Mouse (Mus musculus) cerebellum, adult 11-12 months (tissue): ENCODE measurements around the gene Fbn1.

ENCODE experiments used
- DNase-seq: peaks from one replicate; pipeline ENCODE4 v3.0.0; 2022

Fbn1 gene

DNA sequence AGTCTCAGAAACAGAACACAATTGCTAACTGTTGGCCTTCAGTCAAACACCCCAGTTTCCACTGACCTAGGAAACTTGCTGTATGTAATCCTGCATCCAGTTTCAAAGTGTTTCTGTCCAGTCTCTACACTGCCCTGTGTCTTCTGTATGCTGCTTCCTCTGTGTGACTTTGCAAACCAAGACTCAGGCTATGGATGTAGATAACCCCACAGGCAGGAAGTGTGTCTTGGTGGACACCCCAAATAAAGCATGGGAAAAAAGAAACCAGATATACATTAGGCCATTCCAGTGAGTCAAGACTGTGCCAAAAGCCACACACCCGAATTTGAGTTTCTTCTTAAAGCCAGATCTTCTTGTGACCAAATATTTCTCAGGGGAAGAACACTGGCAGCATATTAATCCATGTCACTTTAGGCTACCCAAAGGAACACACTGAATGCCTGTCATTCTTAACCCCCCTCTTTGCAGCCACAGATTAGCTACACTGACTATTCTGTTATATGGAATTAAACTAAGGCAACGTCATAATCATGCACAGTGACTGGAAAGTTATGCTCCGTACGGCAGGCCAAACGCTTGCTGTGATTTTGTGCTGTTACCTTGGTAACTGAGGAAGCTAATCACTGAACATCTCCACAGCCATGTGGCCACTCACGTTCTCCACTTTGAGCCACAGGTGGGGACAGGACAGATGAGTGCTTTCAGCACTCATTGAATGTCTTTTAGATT is 55.3 kb downstream of the Fbn1 start:
- no peak for DNase-seq

DNA sequence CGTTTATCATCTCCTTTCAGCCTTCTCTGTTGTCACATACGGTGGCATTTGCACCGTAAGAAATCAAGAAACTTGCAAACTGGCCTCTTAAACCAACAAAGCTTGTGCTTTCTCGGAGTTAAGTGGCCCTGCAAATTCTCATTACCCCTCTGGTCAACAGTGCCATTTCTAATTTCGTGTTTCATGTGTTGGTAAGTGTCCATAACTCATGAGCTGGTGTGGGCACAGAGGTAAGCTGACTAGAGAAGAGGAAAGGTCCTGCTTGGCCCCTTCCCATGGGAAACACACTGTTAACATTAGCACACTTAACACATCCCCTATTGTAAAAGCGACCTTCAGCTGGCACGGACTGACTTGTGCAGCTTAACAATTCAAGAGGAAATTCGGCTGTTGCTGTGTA is 58.4 kb downstream of the Fbn1 start:
- DNase-seq, result no peak

DNA sequence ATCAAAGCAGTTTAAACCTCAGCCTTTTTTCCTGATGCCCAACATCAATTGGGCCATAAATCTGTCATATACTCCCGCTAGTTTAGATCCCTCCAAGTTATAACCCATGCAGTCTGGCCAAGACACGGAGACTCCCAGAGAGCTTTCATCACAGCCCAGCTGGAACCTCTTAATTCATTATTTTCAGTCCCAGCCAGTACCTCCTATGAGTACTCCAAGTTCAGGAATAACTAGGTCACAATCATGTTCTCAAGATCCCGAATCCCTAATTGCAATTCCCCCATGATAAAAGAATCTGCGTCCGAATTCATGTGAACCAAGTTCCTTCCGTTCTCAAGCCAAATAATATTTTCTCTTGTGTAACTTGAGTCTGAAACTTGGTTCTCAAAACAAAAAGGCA is 58.9 kb downstream of the Fbn1 start:
- DNase-seq, result no peak

DNA sequence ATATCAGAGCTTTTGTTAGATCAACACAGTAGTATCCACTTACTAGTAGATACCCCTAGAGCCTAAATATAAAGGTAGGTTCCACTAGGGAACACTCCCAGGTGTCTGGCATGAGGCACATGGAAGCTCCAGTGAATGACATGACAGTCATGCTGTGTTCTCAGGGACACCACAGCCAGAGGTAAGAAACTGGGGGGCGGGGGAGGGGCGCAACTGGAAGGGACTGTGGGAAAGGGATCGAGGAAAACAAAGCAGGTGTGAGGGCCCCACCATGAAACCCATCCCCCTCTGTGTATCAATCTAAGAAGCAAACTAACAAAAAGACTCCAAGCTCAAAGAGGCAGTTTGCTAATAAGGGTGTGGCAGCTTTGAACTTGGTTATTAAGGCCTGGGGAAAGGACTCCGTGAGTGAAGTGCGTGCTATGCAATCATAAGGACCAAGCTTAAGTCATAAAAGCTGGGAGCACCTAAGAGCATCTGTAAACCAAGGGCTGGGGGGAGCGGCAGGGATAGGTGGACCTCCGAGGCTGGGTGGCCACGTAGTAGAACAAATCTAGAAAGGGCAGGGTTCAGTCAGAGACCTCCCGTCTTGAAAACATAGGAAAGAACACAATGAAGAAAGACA is 60.4 kb downstream of the Fbn1 start:
- DNase-seq, result no peak

DNA sequence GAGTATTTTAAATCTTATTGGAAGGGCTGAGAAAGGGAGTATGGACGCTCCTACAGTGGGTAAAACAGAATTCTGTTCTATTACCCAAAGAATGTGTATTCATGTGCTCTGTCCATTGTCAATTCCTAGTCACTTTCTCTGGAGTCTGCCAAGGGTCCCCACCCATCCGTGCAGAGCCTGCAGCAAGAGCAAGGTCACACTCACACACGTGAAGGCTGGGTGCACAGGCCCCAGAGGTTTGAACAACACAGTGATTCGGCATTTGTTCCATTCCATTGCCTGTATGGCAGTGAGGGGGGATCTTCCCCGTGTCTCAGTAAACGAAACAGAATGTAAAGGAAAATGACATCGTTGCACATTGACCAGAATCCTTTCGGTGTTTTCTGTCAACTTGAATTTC is 69.4 kb downstream of the Fbn1 start:
- DNase-seq, result no peak

DNA sequence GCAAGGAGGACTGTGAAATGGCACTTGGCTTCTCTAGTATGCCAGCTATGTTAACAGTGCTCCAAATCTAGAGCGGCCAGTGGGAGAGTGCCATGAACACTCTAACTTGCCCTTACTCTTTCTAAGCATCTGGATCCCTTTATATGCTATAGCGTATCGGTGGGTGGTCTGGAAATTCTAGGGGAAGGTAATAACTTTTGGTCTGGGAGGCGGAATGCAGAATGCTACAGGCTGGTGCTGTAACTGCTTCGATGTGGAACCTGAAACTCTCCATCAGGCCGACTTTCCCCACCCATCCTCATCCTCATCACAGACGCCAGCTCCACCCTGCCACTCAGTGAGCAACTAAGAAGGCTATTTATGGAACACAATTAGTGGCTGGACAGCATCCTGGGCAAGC is 71.6 kb downstream of the Fbn1 start:
- no peak for DNase-seq

DNA sequence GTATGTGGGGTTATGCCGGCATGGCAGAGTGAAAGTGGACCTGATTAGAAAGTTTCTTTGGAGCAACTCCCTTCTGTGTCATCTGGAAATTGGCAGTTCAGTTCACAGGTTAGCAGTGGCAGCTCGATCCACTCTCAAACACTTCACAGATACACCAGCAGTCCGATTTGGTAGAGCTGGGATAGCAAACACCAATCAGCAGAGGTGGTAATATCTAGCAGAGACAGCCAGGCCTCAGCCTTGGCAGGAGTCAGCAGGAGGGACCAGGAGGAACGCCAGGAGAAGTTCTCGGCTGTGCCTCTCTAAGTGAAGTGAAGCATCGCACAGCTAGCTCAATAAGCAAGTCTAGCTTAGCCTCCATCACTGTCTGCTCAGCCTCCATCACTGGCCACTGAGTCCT is 74.3 kb downstream of the Fbn1 start:
- DNase-seq, result no peak

DNA sequence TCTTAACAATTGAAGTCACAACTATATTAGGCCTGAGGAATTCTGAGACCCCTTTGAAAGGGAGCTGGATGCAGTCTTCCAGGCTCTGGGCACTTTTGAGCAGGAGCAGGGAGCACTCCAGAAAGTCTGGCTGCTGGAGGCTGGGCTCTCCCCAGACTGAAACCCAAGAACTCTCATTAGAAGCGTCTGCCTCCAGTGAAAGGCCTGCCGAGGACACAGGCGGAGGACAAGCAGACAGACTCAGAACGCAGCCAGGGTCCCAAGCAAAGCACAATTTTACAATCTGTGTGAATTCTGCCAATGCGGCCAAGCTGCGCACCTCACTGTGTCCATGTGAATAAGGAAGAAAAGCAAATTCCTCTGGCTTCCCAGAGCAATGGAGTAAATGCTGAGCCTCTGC is 76.3 kb downstream of the Fbn1 start:
- DNase-seq, result no peak

DNA sequence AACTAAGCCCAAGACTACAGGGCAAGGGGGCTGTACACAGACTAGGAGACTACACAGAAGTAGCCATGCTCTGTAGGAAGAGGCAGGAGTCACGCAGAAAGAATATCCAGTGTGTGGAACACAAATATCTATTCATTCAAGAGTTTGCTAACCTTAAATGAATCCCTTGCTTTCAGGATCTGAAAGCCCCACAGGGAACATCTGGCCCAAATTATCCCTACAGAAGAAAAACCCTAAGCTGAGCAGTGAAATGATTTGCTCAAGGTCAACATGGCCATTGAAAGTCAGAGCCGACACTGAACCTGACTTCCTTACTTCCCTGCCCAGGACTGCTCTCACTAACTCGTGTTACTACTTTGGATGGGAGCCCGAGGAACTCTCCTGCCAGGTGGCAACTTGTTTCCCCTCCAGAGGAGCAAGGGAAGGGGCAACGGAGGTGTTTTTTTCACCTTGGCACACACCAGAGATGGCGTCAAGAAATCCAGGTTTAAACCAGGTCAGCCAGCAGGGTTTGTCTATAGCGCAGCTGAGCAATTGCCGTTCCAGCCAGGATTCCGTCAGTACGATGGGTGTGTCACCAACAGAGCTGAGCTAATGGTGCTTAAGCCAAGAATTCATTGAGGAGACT is 78.9 kb downstream of the Fbn1 start:
- no peak for DNase-seq

DNA sequence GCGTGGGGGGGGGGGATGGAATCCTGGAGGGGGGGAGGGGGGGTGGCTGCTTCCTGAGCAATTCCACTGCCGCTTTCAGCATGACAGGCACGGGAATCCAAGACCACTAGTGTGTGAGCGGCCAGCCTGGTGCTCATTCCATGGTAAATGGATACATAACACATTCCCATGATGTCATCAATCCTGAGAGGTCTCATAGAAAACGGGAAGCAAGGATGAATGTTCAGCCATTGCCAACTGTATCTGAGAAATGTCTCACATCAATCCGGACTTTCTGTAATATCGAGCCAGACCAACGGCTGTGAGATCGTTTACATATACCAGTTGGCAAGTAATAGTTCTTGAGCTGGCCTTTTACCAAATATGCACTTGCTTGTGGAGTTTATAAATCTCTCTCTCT is 87.2 kb downstream of the Fbn1 start:
- no peak for DNase-seq

DNA sequence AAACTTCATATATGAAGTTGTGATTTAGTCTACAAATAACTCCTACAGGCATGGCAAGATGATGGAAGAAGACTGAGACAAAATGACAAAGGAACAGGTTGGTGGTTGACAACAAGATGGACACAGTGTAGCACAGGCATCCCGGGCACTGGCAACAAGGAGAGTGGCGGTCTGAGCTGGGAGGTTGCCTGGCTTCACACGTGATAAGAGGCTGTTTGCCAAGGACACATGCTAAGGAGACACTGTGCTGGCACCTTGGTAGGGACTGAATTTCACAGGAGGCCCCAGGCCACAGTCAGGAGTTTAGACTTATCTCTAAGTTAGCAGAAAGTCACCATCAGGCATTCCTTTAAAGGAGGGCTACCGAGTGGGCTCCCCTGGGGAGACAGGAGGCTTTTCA is 88.1 kb downstream of the Fbn1 start:
- no peak for DNase-seq

DNA sequence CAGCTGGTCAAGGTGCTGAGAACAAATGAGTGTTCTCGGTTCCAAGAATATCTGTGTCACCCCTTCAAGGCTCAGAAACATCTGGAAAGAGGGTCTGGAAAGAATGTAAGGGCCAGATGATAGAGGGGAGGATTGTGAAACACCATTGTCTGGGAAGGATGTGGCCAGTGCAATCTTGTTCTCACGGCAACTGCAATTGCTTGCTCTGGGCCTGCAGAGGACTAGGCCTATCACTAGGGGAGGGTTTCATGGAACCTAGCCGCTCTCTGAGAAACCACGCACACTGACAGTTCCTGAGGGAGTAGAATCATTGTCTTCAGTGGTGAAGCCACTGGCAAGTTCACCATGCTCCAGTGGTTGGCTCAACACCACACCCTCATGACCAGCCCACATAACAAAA is 89.2 kb downstream of the Fbn1 start:
- no peak for DNase-seq

DNA sequence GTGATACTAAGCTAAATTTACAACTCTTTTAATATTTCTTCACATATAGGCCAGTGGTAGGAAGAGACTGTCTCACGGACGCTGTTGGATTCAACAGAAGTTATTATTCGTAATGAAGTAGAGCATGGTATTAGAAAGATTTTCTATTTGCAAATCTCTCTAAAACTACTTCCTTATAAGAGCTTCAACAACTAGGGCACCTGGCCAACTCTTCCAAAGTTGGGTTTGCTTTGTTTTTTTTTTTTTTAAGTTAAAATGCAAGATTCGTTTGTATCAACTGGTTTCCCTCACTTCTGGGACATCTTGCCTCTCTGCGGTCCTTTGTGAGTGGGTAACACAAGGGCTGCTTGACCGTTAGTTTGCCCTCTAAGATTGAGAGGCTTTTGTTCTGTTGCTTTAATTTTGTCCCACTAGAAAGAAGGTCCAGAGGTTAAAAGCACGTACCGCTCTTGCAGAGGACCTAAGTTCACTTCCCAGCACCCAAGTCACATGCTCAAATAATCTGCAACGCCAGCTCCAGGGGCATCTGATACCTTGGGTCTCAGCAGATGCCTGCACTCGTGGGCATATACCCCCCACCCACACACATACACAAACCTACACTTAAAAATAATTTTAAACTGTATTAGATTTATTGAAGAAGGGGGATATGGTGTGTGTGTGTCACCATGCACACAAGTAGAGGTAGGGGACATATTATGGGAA is 91.1 kb downstream of the Fbn1 start:
- no peak for DNase-seq

DNA sequence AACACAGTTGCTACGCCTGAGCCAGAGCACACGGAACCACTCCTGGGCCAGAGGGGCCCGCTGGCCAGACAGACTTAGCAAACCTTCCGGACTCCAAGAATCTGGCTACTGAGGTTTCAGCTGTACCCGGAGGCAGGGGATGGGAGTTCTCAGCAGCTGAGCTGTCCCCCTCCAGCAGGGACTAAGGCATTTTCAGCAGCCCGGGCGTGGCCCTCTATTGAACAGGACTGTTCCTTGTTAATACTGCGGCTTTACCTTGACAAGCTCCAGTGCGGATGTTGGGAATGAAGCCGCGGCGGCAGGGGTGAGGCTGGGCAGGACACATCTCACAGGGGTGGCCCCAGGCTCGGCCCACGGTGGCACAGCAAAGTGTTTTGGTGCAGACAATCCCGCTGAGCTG is 95.4 kb downstream of the Fbn1 start:
- no peak for DNase-seq

DNA sequence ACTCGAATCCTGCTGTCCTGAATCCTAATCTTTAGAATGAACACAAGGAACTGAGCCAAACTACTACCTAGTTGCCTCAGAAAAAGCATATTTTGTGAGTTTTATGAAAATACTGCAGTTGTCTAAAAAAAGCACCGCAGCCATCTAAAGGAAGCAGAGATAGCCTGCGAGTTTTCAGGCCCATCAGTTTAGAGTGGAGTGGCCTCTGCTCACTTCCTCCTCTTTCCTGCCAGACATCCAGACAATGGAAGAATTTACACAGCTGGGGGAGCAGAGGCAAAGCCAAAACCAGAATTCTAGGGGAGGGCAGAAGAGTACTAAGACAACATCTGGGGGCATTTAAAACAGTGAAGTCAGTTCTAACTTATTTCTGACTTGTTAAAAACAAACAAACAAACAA is 96.0 kb downstream of the Fbn1 start:
- DNase-seq, result no peak

DNA sequence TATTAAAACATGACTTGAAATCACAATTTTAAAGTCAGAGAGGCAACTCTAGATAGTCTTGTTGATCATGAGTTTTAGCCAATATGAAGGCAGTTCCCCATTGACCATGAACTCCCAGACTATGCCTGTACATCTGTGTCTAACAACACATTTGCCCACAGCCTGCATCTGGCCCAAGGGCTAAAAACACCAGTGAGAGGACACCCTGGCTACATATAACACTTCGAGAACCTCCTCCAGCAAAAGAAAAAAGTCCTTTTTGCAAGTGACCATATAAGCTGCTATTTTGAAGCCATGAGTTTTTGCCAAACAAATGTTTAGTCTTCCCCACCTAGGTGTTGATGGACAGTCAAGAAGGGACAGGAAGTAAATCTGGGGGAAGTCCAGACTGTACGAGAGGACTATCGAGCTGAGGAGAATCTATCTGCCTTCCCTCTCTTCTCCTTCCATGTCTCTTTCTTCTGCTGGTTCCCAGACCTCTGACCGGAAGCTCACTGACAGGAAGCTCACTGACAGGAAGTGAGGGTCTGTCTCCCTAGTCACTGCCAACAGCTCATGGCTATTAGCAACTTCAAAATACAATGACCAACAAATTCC is 103.2 kb downstream of the Fbn1 start:
- no peak for DNase-seq

DNA sequence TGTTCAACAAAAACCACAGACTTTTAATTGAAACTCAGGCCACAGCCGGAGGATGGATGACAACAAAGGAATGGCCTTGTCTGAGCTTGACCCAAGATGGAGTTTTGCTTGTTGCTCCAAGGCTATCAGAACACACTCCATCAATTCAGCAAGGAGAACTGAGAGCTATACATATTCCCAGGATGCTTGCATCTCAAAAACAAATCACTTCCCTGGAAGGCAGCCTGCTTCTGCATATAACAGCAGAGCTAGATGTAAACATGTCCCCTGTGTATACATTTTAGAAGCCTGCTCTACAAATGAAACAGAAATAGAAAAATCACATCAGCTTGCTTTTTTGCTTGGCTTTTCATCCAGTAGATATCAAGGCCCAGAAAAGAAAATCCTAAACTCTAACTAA is 105.5 kb downstream of the Fbn1 start:
- no peak for DNase-seq

DNA sequence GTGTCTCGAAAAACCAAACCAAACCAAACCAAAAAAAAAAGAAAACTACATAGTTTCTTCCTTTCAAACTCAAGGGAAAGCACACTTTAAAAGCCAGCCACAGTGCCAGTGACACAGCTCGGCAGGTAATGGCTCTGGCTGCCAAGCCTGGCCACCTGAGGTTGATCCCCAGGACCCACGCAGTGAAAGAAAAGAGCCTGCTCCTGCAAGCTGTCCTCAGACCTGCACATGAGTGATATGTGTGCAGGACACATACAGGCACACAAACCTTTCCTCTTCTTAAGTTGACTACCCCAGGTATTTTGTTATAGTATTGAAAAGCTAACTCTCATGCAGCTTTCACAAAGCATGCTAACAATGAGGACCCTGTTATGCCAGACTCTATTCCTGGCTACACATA is 107.7 kb downstream of the Fbn1 start:
- no peak for DNase-seq

DNA sequence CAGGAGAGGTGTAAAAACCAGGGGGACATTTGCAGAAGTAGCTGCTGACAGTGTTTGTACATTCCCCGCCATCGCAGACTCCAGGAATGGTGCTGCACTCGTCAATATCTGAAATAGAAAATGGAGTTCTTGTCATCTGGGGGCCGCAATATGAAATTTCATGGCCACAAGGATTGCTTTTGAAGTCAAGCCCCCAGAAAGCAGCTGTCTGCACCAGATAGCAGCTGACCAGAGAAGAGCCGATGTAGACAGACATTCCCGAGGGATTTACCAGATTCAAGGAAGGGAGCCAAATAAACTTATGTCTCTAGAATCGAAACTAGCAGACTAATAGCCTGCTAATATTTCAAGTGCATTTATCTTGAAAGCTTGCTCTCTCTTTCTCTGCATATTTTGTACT is 110.0 kb downstream of the Fbn1 start:
- DNase-seq, result no peak

DNA sequence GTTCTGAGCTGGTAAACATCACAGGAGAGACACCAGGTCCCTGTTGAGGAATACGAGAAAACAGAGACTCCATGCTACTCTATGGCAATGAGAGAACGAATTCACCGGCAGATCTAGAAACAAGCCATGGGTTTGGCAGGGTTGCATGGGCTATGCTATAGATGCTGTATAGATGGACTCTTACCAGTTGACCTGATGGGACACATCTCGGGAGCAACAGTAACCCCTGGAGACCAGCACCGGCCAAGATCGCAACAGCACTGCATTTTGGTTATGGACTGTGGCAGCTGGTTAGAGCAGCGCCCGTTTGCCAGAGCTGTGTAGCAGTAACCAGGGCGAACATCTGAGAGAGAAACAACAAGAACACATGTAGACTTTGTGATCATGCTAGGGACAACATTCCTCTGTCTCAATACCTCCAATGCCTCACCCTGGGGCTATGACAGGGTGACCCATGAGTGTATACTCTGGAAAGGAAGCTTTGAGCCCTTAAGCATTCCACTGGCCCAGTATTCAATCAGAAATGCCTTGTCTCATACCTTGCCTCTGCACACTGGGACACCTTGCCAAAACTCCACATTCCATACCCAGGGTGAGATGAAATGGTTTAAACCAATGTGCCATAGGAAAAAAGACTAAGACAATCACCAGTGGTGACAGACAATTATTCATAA is 113.2 kb downstream of the Fbn1 start:
- DNase-seq, result no peak

DNA sequence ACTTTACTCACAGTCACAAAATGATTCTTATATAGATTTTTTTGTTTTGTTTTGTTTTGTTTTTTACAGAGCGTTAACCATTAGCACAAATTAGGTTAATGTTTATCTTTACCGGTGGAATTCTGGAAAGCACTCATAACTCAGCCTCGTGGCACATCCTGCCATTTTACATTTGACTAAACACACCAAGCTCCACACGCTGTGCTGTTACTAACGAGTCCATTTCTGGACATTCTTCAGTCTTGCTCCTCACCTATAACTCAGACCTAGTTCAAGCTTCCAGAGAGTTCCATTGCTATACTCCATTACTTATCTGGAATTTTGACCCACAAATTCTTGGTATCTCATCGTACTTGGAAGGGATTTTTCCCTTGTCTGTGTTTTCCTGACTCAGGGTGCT is 116.2 kb downstream of the Fbn1 start:
- DNase-seq, result no peak

DNA sequence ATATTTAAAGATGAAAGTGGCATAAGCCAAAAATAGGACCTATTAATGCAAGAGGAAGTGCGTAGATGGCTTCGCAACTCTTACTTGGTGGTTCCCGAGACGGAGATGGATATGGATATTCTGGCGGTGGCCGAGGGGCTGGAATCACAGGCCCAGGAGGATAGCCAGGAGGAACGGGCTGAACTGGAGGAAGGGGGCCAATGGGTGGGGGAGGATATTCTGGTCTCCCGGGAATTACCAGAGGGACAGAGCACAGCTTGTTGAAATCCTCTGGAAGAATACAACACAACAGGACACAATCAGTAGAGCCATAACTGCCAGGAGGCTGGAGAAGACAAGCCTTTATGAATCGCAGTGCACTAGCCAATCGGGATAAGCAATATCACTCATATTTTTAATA is 118.0 kb downstream of the Fbn1 start:
- DNase-seq, result no peak
